Mouse (Mus musculus) erythroblast, embryonic 14.5 days (primary cell): ENCODE data around the gene Hdgfl2. TPM values are rescaled to one million over a fixed set of nuclear protein-coding genes. Genes with fewer than 3 reads are reported as not detected.

Experiments
- H3K27me3 ChIP-seq: 2 replicates; pipeline ENCODE4 v1.6.1; 2012; ENCODE audit warnings: inconsistent platforms; ENCODE audit not compliant: control insufficient read depth
- H3K36me3 ChIP-seq: 2 replicates; pipeline ENCODE4 v1.6.1; 2012; ENCODE audit warnings: mild to moderate bottlenecking, inconsistent platforms; ENCODE audit not compliant: control insufficient read depth
- H3K4me1 ChIP-seq: 2 replicates; pipeline ENCODE4 v1.6.1; 2012; ENCODE audit warnings: inconsistent platforms; ENCODE audit not compliant: control insufficient read depth
- H3K4me3 ChIP-seq: replicated peaks from 2 replicates; pipeline ENCODE3; 2012; ENCODE audit warnings: moderate library complexity, mild to moderate bottlenecking, inconsistent platforms
- H3K9me3 ChIP-seq: 2 replicates; pipeline ENCODE4 v1.6.1; 2012; ENCODE audit warnings: low read length, inconsistent platforms, mixed read lengths; ENCODE audit not compliant: control insufficient read depth
- GATA1 ChIP-seq: IDR thresholded peaks from 2 replicates; pipeline ENCODE4 v1.6.1; 2012; ENCODE audit warnings: low read length, inconsistent platforms, mixed read lengths
- TAL1 ChIP-seq: IDR thresholded peaks from 3 replicates; pipeline ENCODE4 v1.6.1; 2012; ENCODE audit warnings: low read length, inconsistent platforms, mixed read lengths
- polyA plus RNA-seq: library from polyadenylated mRNA; stranded (reverse); fragments of >175 nt; gene quantifications from 2 replicates; pipeline ENCODE4 v1.2.3, GENCODE M21; 2012

The Hdgfl2 gene
- polyA plus RNA-seq, 1 experiment = 38.5 TPM

DNA sequence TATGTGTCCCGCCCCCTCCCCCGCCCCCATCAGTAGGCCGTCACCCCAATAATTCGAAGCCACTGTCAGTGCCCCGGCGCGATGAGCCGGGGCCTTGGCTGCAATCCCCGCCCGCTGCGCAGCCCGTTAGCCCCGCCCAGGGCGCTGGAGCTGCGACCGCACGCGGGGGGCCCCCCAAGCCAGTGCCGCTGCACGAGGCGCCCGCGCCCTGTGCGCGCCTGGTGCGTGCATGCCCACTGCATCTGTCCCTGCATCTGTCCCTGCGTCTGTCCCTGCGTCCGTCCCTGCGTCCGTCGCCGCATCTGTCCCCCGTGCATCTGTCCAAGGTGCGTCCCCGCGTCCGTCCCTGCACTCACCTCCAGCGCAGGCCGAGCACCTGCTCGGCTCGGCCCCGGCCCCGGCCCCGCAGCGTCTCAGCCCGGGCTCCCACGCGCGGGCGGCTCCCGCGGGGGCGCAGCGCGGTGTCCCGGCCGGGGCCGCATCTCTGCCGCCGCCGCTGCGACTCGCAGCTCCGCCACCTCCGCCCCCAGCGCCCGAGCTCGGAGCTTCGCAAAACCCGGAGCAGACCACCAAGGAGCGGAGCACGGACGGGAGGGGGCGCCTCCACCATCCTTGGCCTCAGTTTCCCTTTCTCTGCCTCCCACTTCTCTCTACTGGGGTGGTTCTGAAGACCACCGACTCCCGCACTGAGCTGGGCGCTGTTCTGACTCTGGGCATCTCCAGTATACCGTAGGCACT is 60.6 kb downstream of the Hdgfl2 start, which contains the start of gene Sema6b:
TSS of gene Sema6b (minus strand) at position 486 of the 738 bp plus-strand sequence.
- Histone ChIP-seq H3K27me3 (peaks cover 67% of the 10 kb centered on the region), H3K4me1 (peaks cover 20% of the 10 kb centered on the region), H3K4me3 (peak within 1 kb of the TSS; percentile 56), H3K36me3 (no peaks in the 10 kb centered on the region), H3K9me3 (no peaks in the 10 kb centered on the region)
- TF ChIP-seq GATA1 (no peak), TAL1 (no peak)

DNA sequence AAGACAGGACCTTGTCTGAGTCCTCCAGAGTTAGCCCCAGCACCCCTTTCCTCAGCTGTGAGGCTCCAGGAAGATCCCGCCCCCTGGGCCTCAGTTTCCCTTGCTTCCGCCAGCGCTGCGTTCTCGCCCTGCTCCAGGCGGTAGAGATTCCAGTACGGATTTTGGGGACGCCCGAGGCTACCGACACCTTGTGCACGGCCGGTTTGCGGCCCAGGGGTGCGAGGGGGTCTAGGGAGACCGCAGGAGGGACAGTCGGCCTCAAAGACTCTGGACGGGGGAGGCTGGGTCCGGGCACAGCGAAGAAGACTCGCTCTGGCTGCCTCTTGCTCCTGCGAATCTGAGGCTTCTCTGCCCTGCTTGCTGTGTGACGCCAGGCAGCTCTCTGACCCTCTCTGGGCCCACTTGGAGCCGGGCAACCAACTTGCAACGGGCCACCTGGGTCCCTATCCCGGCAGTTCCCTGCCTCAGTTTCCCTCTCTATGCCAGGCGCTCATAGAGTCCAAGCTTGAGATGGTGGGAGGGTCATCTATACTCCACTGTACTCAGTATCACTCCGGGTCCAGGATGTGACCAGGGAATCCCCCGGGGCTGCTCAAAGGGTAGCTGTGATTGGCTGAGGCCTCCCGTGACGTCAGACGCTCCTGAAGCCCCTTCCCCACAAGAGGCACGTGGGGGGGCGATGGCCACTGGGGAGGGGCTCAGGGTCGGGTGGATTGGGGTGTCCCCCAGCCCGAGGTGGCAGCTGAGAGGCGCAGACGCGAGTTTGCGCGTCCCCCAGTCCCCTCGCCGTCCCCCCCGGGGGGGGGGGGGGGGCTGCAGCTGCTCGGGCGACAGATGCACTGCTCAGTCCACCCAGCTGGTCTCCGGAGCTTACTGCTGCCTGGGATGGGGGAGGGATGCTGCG is 62.5 kb downstream of the Hdgfl2 start:
- TF ChIP-seq TAL1 (no peak), GATA1 (no peak)
- Histone ChIP-seq H3K4me1 (peaks cover 18% of the 10 kb centered on the region), H3K4me3 (no peak overlapping the region), H3K9me3 (no peaks in the 10 kb centered on the region), H3K36me3 (no peaks in the 10 kb centered on the region), H3K27me3 (peaks cover 82% of the 10 kb centered on the region)

DNA sequence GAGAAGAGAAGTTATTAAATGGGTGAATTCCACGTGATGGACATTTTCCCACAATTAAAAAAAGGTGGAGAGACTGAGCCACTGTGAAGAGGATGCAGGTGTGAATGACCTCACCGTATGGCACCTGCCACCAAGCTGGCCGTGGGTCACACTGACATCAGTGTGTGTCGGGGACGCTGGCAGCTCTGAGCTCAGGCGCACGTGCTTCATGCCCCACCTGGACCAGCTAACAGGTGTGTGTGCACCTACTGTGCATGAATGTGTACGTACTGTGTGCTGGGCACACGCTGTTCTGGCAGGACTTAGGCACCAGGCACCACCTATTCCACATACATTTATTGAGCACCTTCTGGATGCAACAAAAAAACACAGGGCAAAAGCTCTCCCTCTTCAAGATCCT is 65.1 kb downstream of the Hdgfl2 start:
- Histone ChIP-seq H3K4me3 (no peak overlapping the region), H3K27me3 (peaks cover 93% of the 10 kb centered on the region), H3K36me3 (no peaks in the 10 kb centered on the region), H3K9me3 (no peaks in the 10 kb centered on the region), H3K4me1 (peaks cover 15% of the 10 kb centered on the region)
- no peak for TF ChIP-seq GATA1
- no peak for TF ChIP-seq TAL1

DNA sequence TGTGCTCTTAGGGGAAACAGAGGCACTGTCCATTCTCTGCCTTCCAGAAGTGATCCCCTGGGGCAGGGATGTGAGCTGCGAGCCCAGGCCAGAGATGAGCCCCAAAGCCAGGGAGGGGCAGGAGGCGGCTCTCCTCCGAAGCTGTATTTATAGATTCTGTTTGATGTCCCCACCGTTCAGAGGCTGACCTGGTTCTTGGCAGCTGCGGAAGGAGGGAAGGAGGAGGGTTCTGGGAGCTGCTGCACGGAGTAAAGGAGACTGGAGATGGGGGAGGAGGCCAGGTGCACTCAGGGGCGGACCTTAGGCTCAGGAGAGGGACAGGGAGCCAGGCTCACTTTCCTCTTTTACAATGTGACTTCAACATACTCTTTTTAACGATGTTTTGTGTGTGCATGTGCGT is 66.7 kb downstream of the Hdgfl2 start:
- H3K4me1 ChIP-seq = peaks cover 8% of the 10 kb centered on the region; the same call in 1 of the 2 replicates

DNA sequence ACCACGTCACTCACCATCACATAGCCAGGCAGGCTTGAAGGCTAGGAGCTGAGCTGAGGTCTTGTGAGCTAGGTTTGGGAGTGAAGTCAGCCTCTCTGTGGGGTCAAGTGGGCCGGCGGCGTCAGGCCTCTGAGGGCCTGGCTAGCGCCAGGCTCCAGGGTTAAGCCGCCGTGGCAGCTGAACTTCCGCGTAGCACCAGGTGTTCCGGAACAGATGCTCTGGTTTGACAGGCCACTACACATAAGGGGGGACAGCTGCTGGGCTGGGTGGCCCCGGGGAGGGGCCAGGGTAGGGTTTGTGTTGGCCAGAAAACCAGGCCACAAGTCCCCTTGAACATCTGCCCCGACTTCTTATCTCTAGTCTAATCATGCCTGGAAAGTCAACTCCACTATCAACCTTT is 68.0 kb downstream of the Hdgfl2 start:
- H3K36me3 ChIP-seq = no peaks in the 10 kb centered on the region
- no peaks in the 10 kb centered on the region for H3K4me1 ChIP-seq
- H3K4me3 ChIP-seq = no peak overlapping the region
- TF ChIP-seq TAL1 (no peak), GATA1 (no peak)
- no peaks in the 10 kb centered on the region for H3K9me3 ChIP-seq
- peaks cover 82% of the 10 kb centered on the region for H3K27me3 ChIP-seq

More for the DNA sequence above, 66.7 kb downstream of the Hdgfl2 start:
- no peaks in the 10 kb centered on the region for H3K36me3 ChIP-seq
- H3K4me3 ChIP-seq = no peak overlapping the region
- no peaks in the 10 kb centered on the region for H3K9me3 ChIP-seq
- no peak for TF ChIP-seq GATA1
- TF ChIP-seq TAL1 = no peak
- H3K27me3 ChIP-seq = peaks cover 93% of the 10 kb centered on the region

DNA sequence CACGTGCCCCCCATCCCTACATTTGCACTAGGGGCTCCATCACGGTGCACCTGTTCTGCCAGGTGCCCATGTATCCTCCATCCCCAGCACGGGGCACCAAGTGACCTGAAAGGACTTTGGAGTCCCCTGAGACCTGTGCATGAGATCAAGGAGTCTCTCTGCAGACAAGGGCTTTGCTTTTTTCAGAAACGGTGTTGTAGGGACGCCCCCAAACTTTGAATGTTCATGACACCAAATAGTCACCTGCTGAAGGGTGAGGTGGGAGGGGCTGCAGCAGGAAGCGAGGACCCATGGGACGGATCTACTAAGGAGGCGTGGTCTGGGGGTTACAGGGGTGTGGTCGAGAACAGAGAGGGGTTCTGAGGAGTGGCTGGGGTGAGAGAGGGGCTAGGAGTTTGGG is 68.8 kb downstream of the Hdgfl2 start:
- Histone ChIP-seq H3K4me3 (no peak overlapping the region), H3K27me3 (peaks cover 75% of the 10 kb centered on the region), H3K36me3 (no peaks in the 10 kb centered on the region), H3K4me1 (no peaks in the 10 kb centered on the region), H3K9me3 (no peaks in the 10 kb centered on the region)
- TF ChIP-seq GATA1 (no peak), TAL1 (no peak)

DNA sequence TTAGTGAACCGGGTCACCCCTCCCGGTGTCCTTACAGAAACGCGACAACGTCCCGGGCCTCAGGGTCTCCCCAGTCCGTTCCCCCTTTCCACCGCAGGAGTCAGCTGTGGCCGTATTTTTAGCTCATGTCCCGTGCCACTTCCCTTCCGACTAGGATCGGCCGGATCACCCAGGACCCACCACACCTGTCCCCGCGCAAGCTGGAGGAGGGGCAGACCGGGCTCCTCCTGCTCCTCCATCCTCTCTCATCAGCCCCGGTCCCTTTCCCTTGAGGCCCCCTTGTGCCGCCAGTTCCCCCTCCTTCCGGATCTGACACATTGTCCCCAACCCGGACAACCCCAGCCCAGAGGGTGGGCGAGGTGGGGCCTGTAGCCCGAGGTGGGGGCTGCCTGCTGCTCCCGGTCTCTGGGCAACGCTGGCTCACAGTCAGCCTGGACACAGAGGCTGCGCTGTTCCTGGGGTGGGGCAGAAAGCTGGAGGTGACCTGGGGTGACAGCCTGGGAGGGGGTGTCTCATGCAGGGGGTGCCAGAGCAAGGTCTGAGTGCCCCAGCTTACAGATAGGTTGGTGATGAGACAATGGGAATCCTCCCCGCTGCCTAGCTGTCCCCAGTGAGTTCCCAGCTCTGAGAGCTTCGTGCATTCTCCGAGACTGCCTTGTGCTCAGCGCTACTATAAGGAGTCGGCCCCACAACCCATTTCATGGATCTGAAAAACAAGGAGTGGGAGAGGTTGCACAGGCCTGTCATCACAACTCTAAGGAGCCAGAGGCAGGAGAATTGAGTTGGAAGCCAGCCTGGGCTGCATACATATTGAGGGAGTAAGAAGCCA is 69.6 kb downstream of the Hdgfl2 start:
- Histone ChIP-seq H3K27me3 (peaks cover 75% of the 10 kb centered on the region), H3K4me1 (no peaks in the 10 kb centered on the region)

DNA sequence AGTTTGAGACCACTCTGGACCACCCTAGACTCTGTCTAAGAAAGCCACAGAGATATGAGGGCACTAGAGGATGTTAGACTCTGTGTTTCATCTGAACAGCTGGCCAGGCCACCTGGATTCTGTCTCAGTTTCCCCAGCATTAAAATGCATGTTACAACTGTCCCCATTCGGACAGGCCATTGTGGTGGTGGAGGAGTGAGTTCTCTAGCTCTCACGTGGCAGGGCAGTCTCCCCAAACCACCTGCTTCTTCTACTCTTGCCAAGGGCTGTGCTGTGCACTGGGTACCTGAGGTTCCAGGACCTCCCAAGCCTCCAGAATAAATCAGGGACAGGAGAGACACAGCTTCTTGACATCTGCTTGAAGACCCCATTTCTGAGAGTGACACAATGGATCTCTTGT is 70.5 kb downstream of the Hdgfl2 start:
- Histone ChIP-seq H3K36me3 (no peaks in the 10 kb centered on the region), H3K4me3 (no peak overlapping the region), H3K27me3 (peaks cover 71% of the 10 kb centered on the region), H3K9me3 (no peaks in the 10 kb centered on the region), H3K4me1 (no peaks in the 10 kb centered on the region)
- no peak for TF ChIP-seq GATA1
- TF ChIP-seq TAL1 = no peak

More for the DNA sequence above, 69.6 kb downstream of the Hdgfl2 start:
- H3K36me3 ChIP-seq = no peaks in the 10 kb centered on the region
- H3K9me3 ChIP-seq = no peaks in the 10 kb centered on the region
- H3K4me3 ChIP-seq = no peak overlapping the region
- no peak for TF ChIP-seq GATA1
- TF ChIP-seq TAL1 = no peak

Other genes with a start within 250 kb of the Hdgfl2 start
- gene Zfp119a, start 200.7 kb upstream of the Hdgfl2 start, polyA plus RNA-seq = not detected in 2 replicates
- 0.06 and 0.10 TPM in 2 replicates for gene Zfp959, start 187.5 kb upstream of the Hdgfl2 start, polyA plus RNA-seq
- gene Zfp119b, start 130.1 kb upstream of the Hdgfl2 start, polyA plus RNA-seq = not detected in 2 replicates
- gene Ebi3, start 127.0 kb upstream of the Hdgfl2 start, polyA plus RNA-seq = 0.34 and 0.37 TPM in 2 replicates
- 1.6 and 1.7 TPM in 2 replicates for gene Yju2, start 120.5 kb upstream of the Hdgfl2 start, polyA plus RNA-seq
- gene Shd, start 109.2 kb upstream of the Hdgfl2 start, polyA plus RNA-seq = not detected in 2 replicates
- not detected in 2 replicates for gene Fsd1, start 93.1 kb upstream of the Hdgfl2 start, polyA plus RNA-seq
- gene Stap2, start 74.0 kb upstream of the Hdgfl2 start, polyA plus RNA-seq = 0.04 TPM in 1 of 2 replicates, not detected in the other
- gene Mpnd, start 73.9 kb upstream of the Hdgfl2 start, polyA plus RNA-seq = 0.76 and 1.1 TPM in 2 replicates
- 5.9 TPM in 2 replicates for gene Sh3gl1, start 43.0 kb upstream of the Hdgfl2 start, polyA plus RNA-seq
- 10.0 and 11.6 TPM in 2 replicates for gene Chaf1a, start 39.2 kb upstream of the Hdgfl2 start, polyA plus RNA-seq
- gene Ubxn6, start 4.6 kb upstream of the Hdgfl2 start, polyA plus RNA-seq = 3.4 and 4.0 TPM in 2 replicates
- gene Plin4, start 30.2 kb downstream of the Hdgfl2 start, polyA plus RNA-seq = not detected in 2 replicates
- not detected in 2 replicates for gene Plin5, start 38.0 kb downstream of the Hdgfl2 start, polyA plus RNA-seq
- gene Lrg1, start 42.4 kb downstream of the Hdgfl2 start, polyA plus RNA-seq = 0.03 TPM in 1 of 2 replicates, not detected in the other
- 0.05 and 0.06 TPM in 2 replicates for gene Sema6b, start 60.7 kb downstream of the Hdgfl2 start, polyA plus RNA-seq
- gene Tnfaip8l1, start 82.8 kb downstream of the Hdgfl2 start, polyA plus RNA-seq = 0.07 and 0.10 TPM in 2 replicates
- gene Mydgf, start 104.3 kb downstream of the Hdgfl2 start, polyA plus RNA-seq = 1.7 and 1.8 TPM in 2 replicates
- 5.6 and 6.1 TPM in 2 replicates for gene Dpp9, start 139.3 kb downstream of the Hdgfl2 start, polyA plus RNA-seq
- gene Fem1a, start 177.2 kb downstream of the Hdgfl2 start, polyA plus RNA-seq = 0.64 and 0.80 TPM in 2 replicates
- gene Ticam1, start 197.2 kb downstream of the Hdgfl2 start, polyA plus RNA-seq = 0.90 and 0.96 TPM in 2 replicates
- 0.86 and 1.3 TPM in 2 replicates for gene Plin3, start 213.2 kb downstream of the Hdgfl2 start, polyA plus RNA-seq
- not detected in 2 replicates for gene Arrdc5, start 220.7 kb downstream of the Hdgfl2 start, polyA plus RNA-seq
- 30.4 and 30.5 TPM in 2 replicates for gene Uhrf1, start 223.7 kb downstream of the Hdgfl2 start, polyA plus RNA-seq
- 1.1 and 2.2 TPM in 2 replicates for gene Kdm4b, start 246.4 kb downstream of the Hdgfl2 start, polyA plus RNA-seq